Mouse (Mus musculus): Measurements from ENCODE around the gene Supt3. TPM values are rescaled to one million over a fixed set of nuclear protein-coding genes. Genes with fewer than 3 reads are reported as not detected.

Gene Supt3
- polyA plus RNA-seq, 1 experiment, result 2.7 TPM

DNA sequence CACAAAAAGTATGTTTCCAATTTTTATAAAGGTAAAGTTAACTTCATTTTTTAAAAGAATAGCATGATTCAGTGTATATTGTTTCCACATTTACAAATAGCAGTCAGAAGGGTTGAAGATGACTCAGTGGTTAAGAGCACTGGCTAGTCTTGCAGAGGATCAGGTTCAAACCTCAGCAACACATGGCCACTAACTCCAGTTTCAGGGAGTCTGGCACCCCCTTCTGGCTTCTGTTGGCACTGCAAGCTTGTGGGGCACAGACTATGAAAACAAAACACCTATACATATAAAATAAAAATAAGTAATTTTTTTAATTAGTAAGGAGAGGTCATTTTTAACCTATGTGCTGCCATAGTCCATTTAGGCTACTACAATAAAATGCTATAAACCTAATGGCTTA, 268.9 kb downstream of the Supt3 start:
- no peak for DNase-seq (ENCODE audit: low read depth, low spot score)

GRCm38 (mm10) chr17:45046583-45046982, 269.6 kb downstream of the Supt3 start:
- 93% methylated on average over 3 of the region's 3 CpGs for WGBS
- DNase-seq (ENCODE audit: low read depth, low spot score), result no peak

- 90% methylated on average over 6 of the region's 6 CpGs for WGBS
- no peak for DNase-seq (ENCODE audit: low read depth, low spot score)
These were observed 270.3 kb downstream of the Supt3 start for GRCm38 (mm10) chr17:45047236-45047635.

GRCm38 (mm10) chr17:45051971-45052370, 275.0 kb downstream of the Supt3 start:
- WGBS, result 93% methylated on average over 3 of the region's 3 CpGs
- no peak for DNase-seq (ENCODE audit: low read depth, low spot score)

- no peak for DNase-seq (ENCODE audit: low read depth, low spot score)
- 74% methylated on average over 3 of the region's 3 CpGs for WGBS
These were observed 276.4 kb downstream of the Supt3 start for GRCm38 (mm10) chr17:45053371-45053770.

GRCm38 (mm10) chr17:45054526-45054925, 277.6 kb downstream of the Supt3 start:
- DNase-seq (ENCODE audit: low read depth, low spot score), result no peak
- 93% methylated on average over 4 of the region's 4 CpGs for WGBS

DNA sequence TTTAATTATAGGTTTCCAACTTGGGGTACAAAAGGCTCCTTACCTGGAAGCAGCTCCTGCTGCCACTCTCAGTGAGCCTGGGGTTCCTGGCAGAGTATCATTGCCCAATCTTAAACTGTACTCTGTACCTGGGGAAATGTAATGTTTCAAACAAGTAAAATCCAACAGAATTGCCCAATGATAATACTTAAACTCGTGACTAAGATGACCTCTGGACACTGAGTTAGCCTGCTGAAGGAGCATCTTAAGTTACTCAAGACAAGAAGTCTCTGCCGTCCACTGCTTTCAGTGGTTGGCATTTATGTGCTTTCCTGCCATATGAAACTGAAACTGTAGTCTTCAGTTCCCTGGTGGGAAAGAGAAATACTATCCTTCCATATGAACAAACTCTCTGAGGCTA, 279.9 kb downstream of the Supt3 start:
- 76% methylated on average over 2 of the region's 2 CpGs for WGBS
- DNase-seq (ENCODE audit: low read depth, low spot score), result no peak

DNA sequence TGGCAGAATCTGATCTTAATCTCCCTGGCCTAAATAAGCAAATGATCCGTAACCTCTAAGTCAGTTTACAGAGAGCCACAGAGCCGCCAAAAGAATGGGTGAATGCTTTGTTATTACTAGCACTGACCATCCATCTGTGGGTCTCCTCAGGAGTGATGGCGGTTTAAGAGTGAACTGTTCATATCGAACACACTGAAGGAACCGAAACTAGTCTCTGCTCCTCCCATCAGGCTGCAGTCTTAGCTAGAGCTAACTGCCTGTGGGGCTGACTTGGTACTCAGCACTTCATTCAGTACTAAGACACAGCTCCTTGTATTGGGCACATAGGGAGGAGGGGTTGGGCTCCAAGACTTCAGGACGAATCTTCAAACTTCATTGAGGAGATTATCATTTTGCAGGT, 280.8 kb downstream of the Supt3 start:
- WGBS, result 88% methylated on average over 6 of the region's 6 CpGs

GRCm38 (mm10) chr17:45058566-45059363, 281.8 kb downstream of the Supt3 start:
- 77% methylated on average over 6 of the region's 6 CpGs for WGBS
- DNase-seq (ENCODE audit: low read depth, low spot score), result no peak

More for the DNA sequence above, 280.8 kb downstream of the Supt3 start:
- no peak for DNase-seq (ENCODE audit: low read depth, low spot score)

GRCm38 (mm10) chr17:45063776-45064175, 286.8 kb downstream of the Supt3 start:
- DNase-seq (ENCODE audit: low read depth, low spot score), result no peak
- 85% methylated on average over 5 of the region's 5 CpGs for WGBS

- whole genome bisulfite sequencing, result 82% methylated on average over 2 of the region's 2 CpGs
These were observed 288.5 kb downstream of the Supt3 start for GRCm38 (mm10) chr17:45065465-45065864.

GRCm38 (mm10) chr17:45067441-45067840, 290.5 kb downstream of the Supt3 start:
- WGBS, result 46% methylated on average over 3 of the region's 3 CpGs
- DNase-seq (ENCODE audit: low read depth, low spot score), result no peak

More at GRCm38 (mm10) chr17:45065465-45065864, 288.5 kb downstream of the Supt3 start:
- DNase-seq (ENCODE audit: low read depth, low spot score), result no peak

DNA sequence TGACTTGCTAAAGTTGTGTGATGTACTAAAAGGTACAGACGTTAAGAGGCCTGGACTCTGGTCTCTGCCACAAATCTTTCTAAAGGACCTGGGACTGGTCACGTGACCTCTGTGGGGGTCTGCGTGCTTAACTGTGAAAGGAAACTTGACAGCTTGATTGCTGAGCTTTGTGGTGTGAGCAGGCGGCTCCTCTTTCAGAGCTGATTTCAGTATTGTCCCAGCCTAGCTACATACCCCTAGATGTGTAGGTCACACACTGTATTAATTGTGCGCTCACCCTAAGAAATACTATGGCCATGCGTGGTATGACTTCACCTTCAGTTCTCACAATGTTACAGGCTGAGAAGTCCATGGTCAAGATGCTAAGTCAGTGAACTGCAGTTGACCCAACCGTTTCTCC, 291.4 kb downstream of the Supt3 start:
- WGBS, result 90% methylated on average over 7 of the region's 7 CpGs
- no peak for DNase-seq (ENCODE audit: low read depth, low spot score)

GRCm38 (mm10) chr17:45072495-45073347, 295.8 kb downstream of the Supt3 start:
- WGBS, result 79% methylated on average over 7 of the region's 7 CpGs

GRCm38 (mm10) chr17:45073348-45073634, 296.3 kb downstream of the Supt3 start:
- no peak for DNase-seq (ENCODE audit: low read depth, low spot score)
- WGBS, result 96% methylated on average over 8 of the region's 8 CpGs

More at GRCm38 (mm10) chr17:45072495-45073347, 295.8 kb downstream of the Supt3 start:
- DNase-seq (ENCODE audit: low read depth, low spot score), result no peak

GRCm38 (mm10) chr17:45073779-45074178, 296.8 kb downstream of the Supt3 start:
- WGBS, result 94% methylated on average over 3 of the region's 3 CpGs
- no peak for DNase-seq (ENCODE audit: low read depth, low spot score)

DNA sequence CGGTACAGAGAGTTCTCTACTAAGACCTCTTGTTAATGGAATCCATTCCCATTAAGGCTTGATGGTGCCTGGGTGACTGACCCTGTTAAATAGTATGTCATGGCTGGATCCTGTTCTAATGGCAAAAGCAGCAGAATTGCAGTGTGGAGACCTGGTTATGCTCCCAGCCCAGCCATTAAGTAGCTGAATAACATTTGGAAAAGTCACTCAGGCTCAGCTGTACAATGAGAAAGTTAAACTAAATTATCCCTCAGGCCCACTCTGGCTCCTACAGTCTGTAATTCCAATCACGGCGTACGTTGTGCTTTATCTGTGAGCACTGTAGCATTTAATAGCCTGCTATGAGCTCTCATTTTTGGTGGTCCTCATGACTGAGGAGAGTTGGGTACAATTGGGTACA, 300.0 kb downstream of the Supt3 start:
- 94% methylated on average over 4 of the region's 4 CpGs for WGBS
- no peak for DNase-seq (ENCODE audit: low read depth, low spot score)

DNA sequence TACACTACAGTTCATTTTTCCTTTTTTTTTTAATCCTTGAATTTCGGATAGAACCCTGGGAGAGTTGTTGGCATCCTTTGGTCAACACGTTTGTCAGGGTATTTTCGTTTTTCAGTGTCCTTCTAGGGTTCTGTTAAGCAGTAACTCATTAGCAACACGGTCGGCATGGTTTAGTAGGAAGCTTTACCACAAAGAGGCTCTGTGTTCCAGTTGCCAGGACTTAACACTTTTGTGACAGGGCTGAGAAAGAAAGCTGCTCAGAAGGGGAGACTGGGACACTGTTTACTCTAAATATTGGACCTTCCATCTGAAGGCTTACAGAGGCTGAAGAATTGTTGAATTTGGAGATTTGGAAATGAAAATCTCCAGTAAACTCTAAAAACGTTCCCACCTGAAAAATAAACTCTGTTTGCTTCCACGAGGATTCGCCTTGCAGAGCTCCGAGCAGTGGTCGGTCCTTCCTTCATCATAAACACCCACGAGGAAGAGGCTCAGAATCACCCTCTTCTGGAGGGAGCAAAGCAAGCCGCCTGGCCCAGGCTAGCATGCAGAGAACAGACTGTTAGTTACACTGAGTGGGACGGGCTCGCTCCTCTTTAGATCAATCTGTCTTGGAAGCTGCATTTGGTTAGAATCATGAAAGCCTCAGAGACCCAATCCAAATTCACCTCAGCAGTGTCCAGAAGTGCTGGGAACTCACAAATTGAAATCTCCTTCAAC, 301.1 kb downstream of the Supt3 start:
- no peak for DNase-seq (ENCODE audit: low read depth, low spot score)
- WGBS, result 72% methylated on average over 14 of the region's 14 CpGs

DNA sequence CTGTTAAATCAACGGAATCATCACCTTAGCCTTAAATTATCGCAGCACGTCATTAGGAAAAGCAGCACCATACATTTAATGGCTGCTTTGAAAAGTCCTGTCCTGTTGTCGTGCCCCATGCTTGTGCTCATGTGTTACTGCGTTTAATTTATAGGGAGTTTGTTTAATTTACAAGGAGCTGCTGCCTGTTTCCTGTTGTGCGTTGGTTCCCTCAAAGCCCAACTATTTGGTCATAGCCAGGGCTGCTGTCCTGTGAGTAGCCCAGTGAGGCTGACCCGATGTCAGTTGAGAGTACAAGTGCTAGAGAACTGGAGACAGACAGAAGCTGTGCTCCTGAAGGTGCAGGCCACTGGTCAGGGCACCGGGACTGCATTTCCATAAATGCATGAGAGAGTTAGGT, 304.6 kb downstream of the Supt3 start:
- 73% methylated on average over 8 of the region's 8 CpGs for WGBS

DNA sequence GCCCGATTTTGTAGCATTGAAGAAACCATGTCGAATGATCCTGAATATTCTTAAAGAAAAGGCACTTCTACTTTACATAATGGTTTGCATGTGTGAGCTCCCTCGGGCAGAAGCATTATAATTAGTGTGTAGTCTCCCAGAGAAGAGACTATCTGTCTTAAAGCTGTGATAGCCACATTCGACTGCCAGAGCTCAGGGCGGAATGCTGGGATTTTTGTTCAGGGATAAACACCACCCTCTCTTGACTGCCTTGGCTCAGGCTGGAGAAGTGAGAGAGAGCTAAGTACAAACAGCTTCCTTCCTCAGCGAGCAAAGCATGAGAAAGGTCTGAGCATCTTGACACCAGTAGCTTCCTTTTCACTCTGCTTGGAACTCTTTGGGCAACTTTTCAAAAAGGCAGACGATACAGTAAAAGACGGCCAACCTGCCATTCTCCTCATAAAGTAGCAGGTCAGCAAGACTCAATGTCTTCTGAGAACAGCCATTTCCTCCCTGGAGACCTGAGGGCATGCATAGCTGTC, 305.1 kb downstream of the Supt3 start:
- no peak for DNase-seq (ENCODE audit: low read depth, low spot score)
- WGBS, result 68% methylated on average over 8 of the region's 8 CpGs

More for the DNA sequence above, 304.6 kb downstream of the Supt3 start:
- DNase-seq (ENCODE audit: low read depth, low spot score), result no peak

Data from large intestine, adult 2 months (tissue).